Mouse (Mus musculus) C2C12 (cell line): ENCODE data around the gene Cdca7. TPM values are rescaled to one million over a fixed set of nuclear protein-coding genes. Genes with fewer than 3 reads are reported as not detected.
A peak's percentile ranks its signal among the peaks of the same experiment; 100 is the strongest.

Experiments
- H3K27me3 ChIP-seq: one replicate; pipeline ENCODE4 v1.6.1; 2011; ENCODE audit not compliant: control insufficient read depth, insufficient read depth, insufficient read length
- H3K36me3 ChIP-seq: one replicate; pipeline ENCODE4 v1.6.1; 2011; ENCODE audit not compliant: control insufficient read depth, insufficient read depth
- H3K4me3 ChIP-seq: one replicate; pipeline ENCODE4 v1.5.1; 2011; ENCODE audit warnings: mild to moderate bottlenecking, control low read depth; ENCODE audit not compliant: poor library complexity, insufficient read depth, severe bottlenecking
- H3K79me2 ChIP-seq: one replicate; pipeline ENCODE4 v1.6.1; 2011; ENCODE audit not compliant: control insufficient read depth, insufficient read depth
- H3K79me3 ChIP-seq: one replicate; pipeline ENCODE4 v1.6.1; 2011; ENCODE audit warnings: low read depth, control low read depth
- H3ac ChIP-seq: one replicate; pipeline ENCODE3; 2011; ENCODE audit warnings: low read depth; ENCODE audit not compliant: control insufficient read depth, insufficient read length
- CEBPB ChIP-seq: IDR thresholded peaks from one replicate; pipeline ENCODE4 v1.6.1; 2011; ENCODE audit warnings: low read depth, mild to moderate bottlenecking, control low read depth, moderate library complexity
- CTCF ChIP-seq: IDR thresholded peaks from one replicate; pipeline ENCODE4 v1.5.1; 2011; ENCODE audit not compliant: control insufficient read depth, insufficient read depth, insufficient read length
- FOSL1 ChIP-seq: IDR thresholded peaks from one replicate; pipeline ENCODE4 v1.8.0; 2011; ENCODE audit warnings: mild to moderate bottlenecking, low read length; ENCODE audit not compliant: poor library complexity, insufficient read depth, severe bottlenecking
- MAX ChIP-seq: IDR thresholded peaks from one replicate; pipeline ENCODE4 v1.6.1; 2011; ENCODE audit warnings: mild to moderate bottlenecking, control low read depth
- MYOD1 ChIP-seq: IDR thresholded peaks from one replicate; pipeline ENCODE4 v1.6.1; 2011; ENCODE audit warnings: low read depth; ENCODE audit not compliant: control insufficient read depth, insufficient read length
- MYOG ChIP-seq: IDR thresholded peaks from one replicate; pipeline ENCODE4 v1.6.1; 2011; ENCODE audit not compliant: control insufficient read depth, insufficient read length; ENCODE audit errors: extremely low read depth
- USF1 ChIP-seq: IDR thresholded peaks from one replicate; pipeline ENCODE4 v1.6.1; 2011; ENCODE audit warnings: low read depth, mild to moderate bottlenecking, control low read depth, moderate library complexity
- polyA plus RNA-seq: library from polyadenylated mRNA; unstranded; fragments of >200 nt; fragmentation: generic; extraction: Trizol; gene quantifications from one replicate; pipeline ENCODE4 v1.2.1, GENCODE M21; 2012; ENCODE audit warnings: missing spikeins

Gene Cdca7
- polyA plus RNA-seq, 1 experiment, result 26.2 TPM

- peaks cover 48% of the 10 kb centered on the region for H3K79me2 ChIP-seq
- H3K27me3 ChIP-seq, result no peaks in the 10 kb centered on the region
- peaks cover 44% of the 10 kb centered on the region for H3K36me3 ChIP-seq
- H3K79me3 ChIP-seq, result peaks cover 38% of the 10 kb centered on the region
- H3K4me3 ChIP-seq, result peak overlapping the region; percentile 72
- peak overlapping the region; percentile 98 for H3ac ChIP-seq
- TF ChIP-seq MYOG, result no peak
- peak; percentile 78 for TF ChIP-seq MAX
Observed at GRCm38 (mm10) chr2:72476486-72477211, 690 bp downstream of the Cdca7 start.

GRCm38 (mm10) chr2:72477221-72477620 lies 1.3 kb downstream of the Cdca7 start:
- peaks cover 48% of the 10 kb centered on the region for H3K79me2 ChIP-seq
- peaks cover 38% of the 10 kb centered on the region for H3K79me3 ChIP-seq
- H3K4me3 ChIP-seq, result peak overlapping the region; percentile 72
- peak overlapping the region; percentile 98 for H3ac ChIP-seq
- TF ChIP-seq USF1 (no peak), MYOD1 (no peak), MAX (no peak), MYOG (no peak), CEBPB (no peak), CTCF (no peak), FOSL1 (no peak)
- peaks cover 49% of the 10 kb centered on the region for H3K36me3 ChIP-seq
- no peaks in the 10 kb centered on the region for H3K27me3 ChIP-seq

GRCm38 (mm10) chr2:72478176-72478575 lies 2.2 kb downstream of the Cdca7 start:
- Histone ChIP-seq H3K4me3 (no peak overlapping the region), H3K27me3 (no peaks in the 10 kb centered on the region), H3ac (no peak overlapping the region), H3K79me2 (peaks cover 48% of the 10 kb centered on the region), H3K79me3 (peaks cover 38% of the 10 kb centered on the region), H3K36me3 (peaks cover 59% of the 10 kb centered on the region)
- TF ChIP-seq CEBPB, result no peak
- TF ChIP-seq USF1, result no peak
- TF ChIP-seq MAX, result no peak
- TF ChIP-seq FOSL1, result no peak
- TF ChIP-seq MYOD1, result no peak
- no peak for TF ChIP-seq CTCF
- TF ChIP-seq MYOG, result no peak

GRCm38 (mm10) chr2:72478921-72479320 lies 3.0 kb downstream of the Cdca7 start:
- H3K27me3 ChIP-seq, result no peaks in the 10 kb centered on the region
- H3K79me3 ChIP-seq, result peaks cover 38% of the 10 kb centered on the region
- no peak overlapping the region for H3K4me3 ChIP-seq
- TF ChIP-seq CEBPB (no peak), FOSL1 (no peak), USF1 (no peak), MYOG (no peak), MYOD1 (no peak), MAX (no peak), CTCF (no peak)
- H3K79me2 ChIP-seq, result peaks cover 48% of the 10 kb centered on the region
- H3ac ChIP-seq, result no peak overlapping the region
- peaks cover 66% of the 10 kb centered on the region for H3K36me3 ChIP-seq

- H3K36me3 ChIP-seq, result peaks cover 74% of the 10 kb centered on the region
- H3ac ChIP-seq, result no peak overlapping the region
- TF ChIP-seq MAX, result no peak
- TF ChIP-seq MYOG, result no peak
- no peak for TF ChIP-seq FOSL1
- no peak for TF ChIP-seq MYOD1
- TF ChIP-seq CTCF, result no peak
- TF ChIP-seq CEBPB, result no peak
- no peak for TF ChIP-seq USF1
- no peak overlapping the region for H3K4me3 ChIP-seq
- no peaks in the 10 kb centered on the region for H3K27me3 ChIP-seq
- peaks cover 38% of the 10 kb centered on the region for H3K79me3 ChIP-seq
- peaks cover 48% of the 10 kb centered on the region for H3K79me2 ChIP-seq
Observed at GRCm38 (mm10) chr2:72479818-72480217, 3.9 kb downstream of the Cdca7 start.

GRCm38 (mm10) chr2:72491650-72492049 lies 15.7 kb downstream of the Cdca7 start:
- no peaks in the 10 kb centered on the region for H3K79me2 ChIP-seq
- no peaks in the 10 kb centered on the region for H3K27me3 ChIP-seq
- no peak overlapping the region for H3ac ChIP-seq
- H3K79me3 ChIP-seq, result no peaks in the 10 kb centered on the region
- H3K4me3 ChIP-seq, result no peak overlapping the region
- no peak for TF ChIP-seq FOSL1
- no peak for TF ChIP-seq CEBPB
- TF ChIP-seq MAX, result no peak
- no peak for TF ChIP-seq CTCF
- no peak for TF ChIP-seq MYOG
- TF ChIP-seq USF1, result no peak
- no peak for TF ChIP-seq MYOD1
- H3K36me3 ChIP-seq, result peaks cover 10% of the 10 kb centered on the region
